Mouse (Mus musculus) erythroblast, embryonic 14.5 days (primary cell): ENCODE data around the gene Sort1.

Experiments
- GATA1 ChIP-seq: IDR thresholded peaks from 2 replicates; pipeline ENCODE4 v1.6.1; 2012; ENCODE audit warnings: low read length, inconsistent platforms, mixed read lengths
- TAL1 ChIP-seq: IDR thresholded peaks from 3 replicates; pipeline ENCODE4 v1.6.1; 2012; ENCODE audit warnings: low read length, inconsistent platforms, mixed read lengths

GRCm38 (mm10) chr3:108328441-108328841, 44.6 kb downstream of the Sort1 start:
- TF ChIP-seq TAL1, result no peak
- no peak for TF ChIP-seq GATA1
